Comparison of ENCODE assay signal across 10 mouse cellular contexts in the genomic region with DNA sequence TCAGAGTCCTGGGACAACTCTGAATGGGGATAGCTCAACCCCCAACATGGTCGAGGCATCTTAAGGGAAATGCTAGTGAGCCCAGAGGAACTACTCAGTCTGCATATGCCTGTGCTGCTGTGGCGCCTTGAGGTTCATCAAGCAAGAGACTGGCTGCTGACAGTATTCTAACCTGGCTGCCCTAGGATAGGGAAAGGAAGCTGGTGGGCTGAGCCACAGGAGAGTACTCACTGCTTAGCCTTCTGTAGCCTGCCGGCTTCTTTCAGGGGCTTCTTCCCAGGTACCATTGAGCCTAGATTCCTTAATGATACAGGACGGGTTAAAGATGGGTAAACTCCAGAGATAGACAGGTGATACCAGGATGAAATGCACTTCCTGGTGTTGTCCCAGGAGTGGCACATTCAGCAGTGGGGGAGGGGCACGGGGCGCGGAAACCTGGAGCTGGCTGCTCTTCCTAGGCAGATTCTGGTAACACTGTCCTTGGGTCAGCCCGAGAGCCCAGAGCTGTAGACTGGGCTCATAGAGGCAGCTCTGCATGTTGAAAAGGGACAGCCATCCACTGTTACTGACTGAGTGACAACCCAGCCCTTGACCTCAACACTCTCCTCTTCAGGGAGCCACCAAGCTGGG. TPM values are rescaled to one million over a fixed set of nuclear protein-coding genes. Genes with fewer than 3 reads are reported as not detected.
DNase-seq lines count a peak whose midpoint lies in the region; ATAC-seq and TF ChIP-seq lines count a peak whose summit lies in the region.
"Had no signal": no experiment of that assay in that cellular context is flagged by ENCODE, and none has a peak within 500 bp of the region (broad histone marks: within the 10 kb centered on the region; RNA-seq: fewer than 3 reads in every experiment).

No protein-coding gene starts in this region.

- no peak overlapping the region for H3K9ac ChIP-seq in embryonic facial prominence, embryonic 13.5 days
- peak overlapping the region; percentile 95 for H3K9ac ChIP-seq in hindbrain, embryonic 14.5 days
- H3K9ac ChIP-seq in neural tube, embryonic 13.5 days = peak overlapping the region; percentile 93

- H3K27ac ChIP-seq in layer of hippocampus, adult 2 months = peak overlapping the region; percentile 96
- no peak overlapping the region for H3K27ac ChIP-seq in embryonic facial prominence, embryonic 13.5 days
- H3K27ac ChIP-seq in hindbrain, embryonic 14.5 days = peak overlapping the region; percentile 87
- peak overlapping the region; percentile 88 for H3K27ac ChIP-seq in neural tube, embryonic 13.5 days (replicated peaks)
- H3K27ac ChIP-seq: heart, embryonic 10.5 days had no signal

- H3K4me1 ChIP-seq in embryonic facial prominence, embryonic 13.5 days = 0 out of 2 replicates have a peak, but pooled peaks cover 14% of the 10 kb centered on the region
- peaks cover 50% of the 10 kb centered on the region for H3K4me1 ChIP-seq in hindbrain, embryonic 14.5 days (replicated peaks; ENCODE audit: control insufficient read depth, insufficient read depth, low read length)
- peaks cover 58% of the 10 kb centered on the region for H3K4me1 ChIP-seq in neural tube, embryonic 13.5 days (replicated peaks)

- whole genome bisulfite sequencing in embryonic facial prominence, embryonic 13.5 days = 21% methylated on average over 8 of the region's 8 CpGs
- 15% methylated on average over 8 of the region's 8 CpGs for WGBS in hindbrain, embryonic 14.5 days
- 25% methylated on average over 8 of the region's 8 CpGs for WGBS in neural tube, embryonic 13.5 days

- no peaks in the 10 kb centered on the region for H3K36me3 ChIP-seq in embryonic facial prominence, embryonic 13.5 days
- no peaks in the 10 kb centered on the region for H3K36me3 ChIP-seq in hindbrain, embryonic 14.5 days (replicated peaks; ENCODE audit: control insufficient read depth, insufficient read depth)
- no peaks in the 10 kb centered on the region for H3K36me3 ChIP-seq in neural tube, embryonic 13.5 days
- H3K36me3 ChIP-seq: heart, embryonic 10.5 days had no signal

- DNase-seq in layer of hippocampus, adult 2 months (ENCODE audit: low spot score in 2 of 2) = no peak
- no peak for DNase-seq in layer of hippocampus, postnatal 14 days (ENCODE audit: low spot score in 2 of 2)
- no peak for DNase-seq in hindbrain, embryonic 14.5 days (ENCODE audit: low spot score)
- DNase-seq in heart, postnatal 10 days = no peak
- no peak for DNase-seq in spleen, postnatal 14 days (ENCODE audit: low spot score in 2 of 2)
- no peak for DNase-seq in gastrocnemius, postnatal 14 days
- DNase-seq: right cerebral cortex, postnatal 25 days had no signal

- peak overlapping the region; percentile 95 for H3K4me2 ChIP-seq in embryonic facial prominence, embryonic 13.5 days
- H3K4me2 ChIP-seq in hindbrain, embryonic 14.5 days (replicated peaks) = peak overlapping the region; percentile 66
- H3K4me2 ChIP-seq in neural tube, embryonic 13.5 days = peak overlapping the region; percentile 77

- H3K4me3 ChIP-seq in layer of hippocampus, adult 2 months = peak overlapping the region; percentile 82
- peak overlapping the region; percentile 57; the same call in 1 of the 2 replicates for H3K4me3 ChIP-seq in embryonic facial prominence, embryonic 13.5 days
- peak overlapping the region; percentile 85 for H3K4me3 ChIP-seq in hindbrain, embryonic 14.5 days (replicated peaks; ENCODE audit: low read length)
- H3K4me3 ChIP-seq in neural tube, embryonic 13.5 days = peak overlapping the region; percentile 87

- H3K27me3 ChIP-seq in embryonic facial prominence, embryonic 13.5 days = peaks cover 92% of the 10 kb centered on the region
- no peaks in the 10 kb centered on the region for H3K27me3 ChIP-seq in hindbrain, embryonic 14.5 days (ENCODE audit: control insufficient read depth, insufficient read depth, low read length)
- peaks cover 29% of the 10 kb centered on the region for H3K27me3 ChIP-seq in neural tube, embryonic 13.5 days

- no peak for ATAC-seq in embryonic facial prominence, embryonic 13.5 days (ENCODE audit: insufficient number of reproducible peaks, insufficient read depth, low FRiP score, low TSS enrichment, low read depth)
- no peak for ATAC-seq in hindbrain, embryonic 14.5 days (ENCODE audit: low FRiP score)
- no peak for ATAC-seq in neural tube, embryonic 13.5 days (ENCODE audit: low read depth)

- no peak for TF ChIP-seq CTCF in layer of hippocampus, adult 2 months (conservative IDR thresholded peaks at IDR 0.05)

- H3K9me3 ChIP-seq in embryonic facial prominence, embryonic 13.5 days = no peaks in the 10 kb centered on the region
- H3K9me3 ChIP-seq in hindbrain, embryonic 14.5 days (ENCODE audit: control insufficient read depth, low read length) = no peaks in the 10 kb centered on the region
- no peaks in the 10 kb centered on the region for H3K9me3 ChIP-seq in neural tube, embryonic 13.5 days
- H3K9me3 ChIP-seq: heart, embryonic 10.5 days had no signal

- intact Hi-C loops in heart, postnatal 10 days (cut with DNase I) = loop anchor here (10.0 kb wide), 2 partner anchors 181 to 1141 kb away; no protein-coding TSS in a partner anchor
- intact Hi-C loops in gastrocnemius, postnatal 14 days (cut with DNase I; ENCODE audit: low total_unique reads) = no loop called here

RNA-seq across cellular contexts. Expression of a gene that starts 1.7 kb away (rescaled TPM):
- total RNA-seq in layer of hippocampus, adult 2 months (2021) = 100 to 1,000 TPM; 135 to 141 TPM
- 100 to 1,000 TPM; 112 to 119 TPM for total RNA-seq in layer of hippocampus, postnatal 14 days (2021)
- 4.1 and 5.3 TPM in 2 replicates for polyA plus RNA-seq in embryonic facial prominence, embryonic 13.5 days (2015; fragmentation: Nextera tagmentation; extraction: Ambion mirVana)
- 27.6 and 30.0 TPM in 2 replicates for polyA plus RNA-seq in hindbrain, embryonic 14.5 days (2014; fragmentation: Nextera tagmentation; extraction: Ambion mirVana)
- polyA plus RNA-seq in neural tube, embryonic 13.5 days (2015; fragmentation: Nextera tagmentation; extraction: Ambion mirVana) = 19.8 and 22.9 TPM in 2 replicates
- 1 to 10 TPM; 1.5 to 1.8 TPM for total RNA-seq in heart, postnatal 10 days (2021)
- 1 to 10 TPM; 1.4 to 2.3 TPM for total RNA-seq in gastrocnemius, postnatal 14 days (2021)

Comparison
In these comparisons a context has a peak if more than half of its experiments do, and no peak if none do; other contexts are left out.
1. RNA of a gene that starts 1.7 kb away (total RNA-seq): 135 to 141 TPM in layer of hippocampus, adult 2 months and 112 to 119 TPM in layer of hippocampus, postnatal 14 days; 1.4 to 2.3 TPM in gastrocnemius, postnatal 14 days and 1.5 to 1.8 TPM in heart, postnatal 10 days; every median in the first group is over 10 times any median in the second.
2. Peak in every context shown above with its lines, with median percentiles within 50 percentile points of each other: H3K4me3 ChIP-seq and H3K4me2 ChIP-seq.